Mouse (Mus musculus): ENCODE measurements around the gene Islr2. TPM values are rescaled to one million over a fixed set of nuclear protein-coding genes. Genes with fewer than 3 reads are reported as not detected.

Islr2 gene
- polyA plus RNA-seq, 1 experiment from 2014 or later, result not detected

GRCm38 (mm10) chr9:58241780-58242485 lies 37.8 kb upstream of the Islr2 start:
- Histone ChIP-seq H3K36me3 (replicated peaks; ENCODE audit: insufficient read depth, low read length) (peaks cover 44% of the 10 kb centered on the region), H3K9ac (replicated peaks) (0 out of 2 replicates have a peak overlapping the region, but pooled peaks have one; percentile 17), H3K4me2 (ENCODE audit: low read depth, low read length) (peak overlapping the region; percentile 44), H3K27me3 (ENCODE audit: insufficient read depth, low read length) (no peaks in the 10 kb centered on the region), H3K4me3 (ENCODE audit: low read depth, low read length) (no peak overlapping the region), H3K4me1 (ENCODE audit: insufficient read depth) (peaks cover 38% of the 10 kb centered on the region), H3K9me3 (ENCODE audit: low read length) (no peaks in the 10 kb centered on the region), H3K27ac (ENCODE audit: low read depth) (peak overlapping the region; percentile 17; the same call in 1 of the 2 replicates)
- TF ChIP-seq EP300 (IDR thresholded peaks at IDR 0.05; ENCODE audit: low read depth) (no peak), CTCF (IDR thresholded peaks at IDR 0.05; ENCODE audit: low read depth) (no peak)
- peak; percentile 53 for DNase-seq
- 48% methylated on average over 9 of the region's 9 CpGs for WGBS (ENCODE audit: insufficient replicate concordance)
- peak; percentile 50 for ATAC-seq

GRCm38 (mm10) chr9:58234502-58235015 lies 30.4 kb upstream of the Islr2 start:
- TF ChIP-seq EP300 (IDR thresholded peaks at IDR 0.05; ENCODE audit: low read depth), result no peak
- TF ChIP-seq CTCF (IDR thresholded peaks at IDR 0.05; ENCODE audit: low read depth), result no peak
- 95% methylated on average over 28 of the region's 28 CpGs for WGBS (ENCODE audit: insufficient replicate concordance)
- ATAC-seq (no peak), DNase-seq (no peak)
- H3K27me3 ChIP-seq (ENCODE audit: insufficient read depth, low read length), result no peaks in the 10 kb centered on the region
- no peak overlapping the region for H3K4me2 ChIP-seq (ENCODE audit: low read depth, low read length)
- no peak overlapping the region for H3K9ac ChIP-seq (replicated peaks)
- no peak overlapping the region for H3K27ac ChIP-seq (ENCODE audit: low read depth)
- H3K4me1 ChIP-seq (ENCODE audit: insufficient read depth), result peaks cover 10% of the 10 kb centered on the region
- no peak overlapping the region for H3K4me3 ChIP-seq (ENCODE audit: low read depth, low read length)
- H3K9me3 ChIP-seq (ENCODE audit: low read length), result no peaks in the 10 kb centered on the region
- H3K36me3 ChIP-seq (replicated peaks; ENCODE audit: insufficient read depth, low read length), result peaks cover 62% of the 10 kb centered on the region

- peak; percentile 66; the same call in 1 of the 2 replicates for ATAC-seq
- no peak overlapping the region for H3K4me3 ChIP-seq (ENCODE audit: low read depth, low read length)
- no peaks in the 10 kb centered on the region for H3K9me3 ChIP-seq (ENCODE audit: low read length)
- H3K4me2 ChIP-seq (ENCODE audit: low read depth, low read length), result 0 out of 2 replicates have a peak overlapping the region, but pooled peaks have one; percentile 26
- H3K27me3 ChIP-seq (ENCODE audit: insufficient read depth, low read length), result no peaks in the 10 kb centered on the region
- peak overlapping the region; percentile 80 for H3K27ac ChIP-seq (ENCODE audit: low read depth)
- no peak overlapping the region for H3K9ac ChIP-seq (replicated peaks)
- TF ChIP-seq CTCF (IDR thresholded peaks at IDR 0.05; ENCODE audit: low read depth) (no peak), EP300 (IDR thresholded peaks at IDR 0.05; ENCODE audit: low read depth) (no peak)
- 42% methylated on average over 5 of the region's 5 CpGs for WGBS (ENCODE audit: insufficient replicate concordance)
- no peak for DNase-seq
- peaks cover 80% of the 10 kb centered on the region for H3K36me3 ChIP-seq (replicated peaks; ENCODE audit: insufficient read depth, low read length)
- peaks cover 10% of the 10 kb centered on the region for H3K4me1 ChIP-seq (ENCODE audit: insufficient read depth)
Observed at GRCm38 (mm10) chr9:58232374-58232773, 28.3 kb upstream of the Islr2 start.

GRCm38 (mm10) chr9:58231746-58232145 lies 27.6 kb upstream of the Islr2 start:
- ATAC-seq, result 0 out of 2 replicates have a peak, but pooled peaks have one; percentile 33

GRCm38 (mm10) chr9:58228777-58229466 lies 24.8 kb upstream of the Islr2 start:
- Histone ChIP-seq H3K4me3 (ENCODE audit: low read depth, low read length) (no peak overlapping the region), H3K9ac (replicated peaks) (no peak overlapping the region), H3K27me3 (ENCODE audit: insufficient read depth, low read length) (no peaks in the 10 kb centered on the region), H3K36me3 (replicated peaks; ENCODE audit: insufficient read depth, low read length) (peaks cover 96% of the 10 kb centered on the region), H3K27ac (ENCODE audit: low read depth) (no peak overlapping the region), H3K9me3 (ENCODE audit: low read length) (no peaks in the 10 kb centered on the region), H3K4me1 (ENCODE audit: insufficient read depth) (peaks cover 13% of the 10 kb centered on the region), H3K4me2 (ENCODE audit: low read depth, low read length) (no peak overlapping the region)
- ATAC-seq (no peak), DNase-seq (no peak)
- WGBS (ENCODE audit: insufficient replicate concordance), result 92% methylated on average over 9 of the region's 9 CpGs
- no peak for TF ChIP-seq CTCF (IDR thresholded peaks at IDR 0.05; ENCODE audit: low read depth)
- no peak for TF ChIP-seq EP300 (IDR thresholded peaks at IDR 0.05; ENCODE audit: low read depth)

More at GRCm38 (mm10) chr9:58231746-58232145, 27.6 kb upstream of the Islr2 start:
- Histone ChIP-seq H3K9me3 (ENCODE audit: low read length) (no peaks in the 10 kb centered on the region), H3K27ac (ENCODE audit: low read depth) (peak overlapping the region; percentile 80), H3K27me3 (ENCODE audit: insufficient read depth, low read length) (no peaks in the 10 kb centered on the region), H3K36me3 (replicated peaks; ENCODE audit: insufficient read depth, low read length) (peaks cover 80% of the 10 kb centered on the region), H3K4me2 (ENCODE audit: low read depth, low read length) (no peak overlapping the region), H3K9ac (replicated peaks) (no peak overlapping the region), H3K4me3 (ENCODE audit: low read depth, low read length) (no peak overlapping the region), H3K4me1 (ENCODE audit: insufficient read depth) (peaks cover 10% of the 10 kb centered on the region)
- 50% methylated on average over 6 of the region's 6 CpGs for WGBS (ENCODE audit: insufficient replicate concordance)
- no peak for TF ChIP-seq EP300 (IDR thresholded peaks at IDR 0.05; ENCODE audit: low read depth)
- TF ChIP-seq CTCF (IDR thresholded peaks at IDR 0.05; ENCODE audit: low read depth), result no peak
- DNase-seq, result no peak
